Mouse (Mus musculus): Measurements from ENCODE around the gene Mrps7.

Gene Mrps7

GRCm38 (mm10) chr11:115608421-115609399 lies 5.0 kb downstream of the Mrps7 start:
- no peak for DNase-seq (ENCODE audit: low read depth in 2 of 2, low spot score in 2 of 2)

- DNase-seq (ENCODE audit: low read depth in 2 of 2, low spot score in 2 of 2), result no peak
Measured at GRCm38 (mm10) chr11:115609576-115609975, 5.9 kb downstream of the Mrps7 start.

DNA sequence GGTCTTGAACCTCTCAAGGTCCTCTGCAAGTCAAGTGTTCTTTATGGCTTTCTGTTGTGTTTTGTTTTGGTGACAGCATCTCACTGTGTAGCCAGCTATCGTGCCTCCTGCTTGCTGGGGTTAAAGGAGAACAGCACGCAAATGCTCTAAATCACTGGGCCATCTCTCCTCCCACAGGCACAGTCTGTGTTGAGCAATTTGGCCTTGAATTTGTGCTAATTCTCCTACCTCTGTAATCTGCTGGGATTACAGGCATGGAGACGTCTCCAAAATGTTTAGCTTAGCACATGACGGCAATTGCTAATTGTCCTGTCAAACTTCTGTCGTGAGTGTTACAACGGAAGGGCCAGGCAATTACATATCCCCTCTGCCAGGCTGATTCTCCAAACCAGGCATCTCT lies 7.4 kb downstream of the Mrps7 start:
- no peak for DNase-seq (ENCODE audit: low read depth in 2 of 2, low spot score in 2 of 2)

GRCm38 (mm10) chr11:115612059-115612409 lies 8.3 kb downstream of the Mrps7 start:
- peak; percentile 21 to 28 for DNase-seq (ENCODE audit: low read depth in 2 of 2, low spot score in 2 of 2)

GRCm38 (mm10) chr11:115612410-115613137 lies 8.8 kb downstream of the Mrps7 start, which contains the start of gene Mif4gd:
Gene Mif4gd, minus strand, starts transcription at chr11:115612969.
- peak; percentile 88 to 95 for DNase-seq (ENCODE audit: low read depth in 2 of 2, low spot score in 2 of 2)

GRCm38 (mm10) chr11:115613138-115613945 lies 9.6 kb downstream of the Mrps7 start:
- DNase-seq (ENCODE audit: low read depth in 2 of 2, low spot score in 2 of 2), result peak in 1 of 2 experiments; percentile 32

- no peak for DNase-seq (ENCODE audit: low read depth in 2 of 2, low spot score in 2 of 2)
Measured at GRCm38 (mm10) chr11:115614346-115615107, 10.8 kb downstream of the Mrps7 start.

GRCm38 (mm10) chr11:115615108-115615825 lies 11.5 kb downstream of the Mrps7 start:
- DNase-seq (ENCODE audit: low read depth in 2 of 2, low spot score in 2 of 2), result no peak

- no peak for DNase-seq (ENCODE audit: low read depth in 2 of 2, low spot score in 2 of 2)
Measured at GRCm38 (mm10) chr11:115615875-115616274, 12.2 kb downstream of the Mrps7 start.

DNA sequence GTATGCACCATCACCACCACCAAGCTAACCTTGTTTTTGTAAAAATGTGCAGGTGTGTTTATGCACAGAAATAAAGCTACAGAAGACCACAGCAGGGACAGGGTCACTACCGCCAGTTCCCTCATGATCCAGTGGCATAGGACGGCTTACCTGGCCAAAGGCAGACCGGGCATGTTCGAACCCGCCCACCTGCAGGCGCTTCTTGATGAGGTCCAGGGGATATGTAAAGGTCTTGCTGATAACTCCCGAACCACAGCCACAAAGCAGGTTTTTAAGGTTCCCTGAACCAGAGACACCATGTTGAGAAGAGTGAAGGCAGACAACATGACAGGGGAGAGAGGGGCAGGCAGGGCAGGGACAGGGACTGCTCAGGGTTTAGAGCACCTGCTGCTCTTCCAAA lies 12.6 kb downstream of the Mrps7 start:
- no peak for DNase-seq (ENCODE audit: low read depth in 2 of 2, low spot score in 2 of 2)

- no peak for DNase-seq (ENCODE audit: low read depth in 2 of 2, low spot score in 2 of 2)
Measured at GRCm38 (mm10) chr11:115616893-115617292, 13.2 kb downstream of the Mrps7 start.

DNA sequence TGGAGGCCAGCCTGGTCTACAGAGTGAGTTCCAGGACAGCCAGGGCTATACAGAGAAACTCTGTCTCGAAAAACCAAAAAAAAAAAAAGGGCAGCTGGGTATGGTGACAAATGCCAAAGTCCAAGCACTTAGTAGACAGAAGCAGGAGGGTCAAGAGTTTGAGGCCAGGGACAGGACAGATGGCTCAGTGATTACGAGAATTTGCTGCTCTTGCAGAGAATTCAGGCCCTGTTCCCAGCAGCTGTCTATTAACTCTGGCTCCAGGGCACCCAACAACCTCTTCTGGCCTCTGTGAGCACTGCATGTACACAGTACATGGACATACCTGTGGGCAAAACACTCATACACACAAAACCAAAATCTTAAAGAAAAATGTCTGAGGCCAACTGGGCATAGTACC lies 14.3 kb downstream of the Mrps7 start:
- no peak for DNase-seq (ENCODE audit: low read depth in 2 of 2, low spot score in 2 of 2)

DNA sequence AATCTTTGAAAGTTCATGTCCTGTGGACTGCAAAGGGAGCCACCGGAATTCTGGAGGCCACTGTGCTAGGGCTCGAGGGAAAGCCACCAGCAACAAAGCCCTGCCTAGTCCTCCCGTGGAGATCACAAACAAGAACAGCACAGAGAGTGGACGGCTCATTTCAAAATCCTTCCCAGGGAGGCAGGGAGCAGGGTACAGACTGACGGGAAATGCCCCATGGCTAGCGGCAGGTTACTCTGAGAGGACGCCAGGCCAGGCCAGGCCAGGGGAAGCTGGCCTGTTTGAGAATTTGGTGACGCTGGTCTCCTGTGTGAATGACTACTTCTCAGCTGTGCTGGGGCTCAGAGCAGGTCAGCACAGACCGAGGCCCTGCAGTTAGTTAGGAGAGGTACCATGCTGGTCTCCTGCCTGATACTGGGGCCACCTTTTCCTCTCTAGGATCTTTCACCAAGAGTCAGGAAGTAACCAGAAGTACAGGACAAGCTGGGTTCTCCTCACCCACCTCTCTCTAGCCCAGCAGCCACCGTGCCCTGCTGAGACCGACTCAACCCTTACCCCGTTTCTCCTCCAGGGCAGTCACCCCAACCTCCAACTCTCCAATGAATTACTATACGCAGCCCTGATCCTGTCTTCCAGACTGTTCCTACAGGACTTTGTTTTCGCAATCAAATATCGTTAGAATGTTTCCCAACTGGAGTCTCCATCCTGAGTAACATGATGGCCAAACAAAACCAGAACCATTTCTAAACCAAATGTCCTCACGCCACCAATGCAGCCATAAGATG lies 15.2 kb downstream of the Mrps7 start:
- DNase-seq (ENCODE audit: low read depth in 2 of 2, low spot score in 2 of 2), result no peak

DNA sequence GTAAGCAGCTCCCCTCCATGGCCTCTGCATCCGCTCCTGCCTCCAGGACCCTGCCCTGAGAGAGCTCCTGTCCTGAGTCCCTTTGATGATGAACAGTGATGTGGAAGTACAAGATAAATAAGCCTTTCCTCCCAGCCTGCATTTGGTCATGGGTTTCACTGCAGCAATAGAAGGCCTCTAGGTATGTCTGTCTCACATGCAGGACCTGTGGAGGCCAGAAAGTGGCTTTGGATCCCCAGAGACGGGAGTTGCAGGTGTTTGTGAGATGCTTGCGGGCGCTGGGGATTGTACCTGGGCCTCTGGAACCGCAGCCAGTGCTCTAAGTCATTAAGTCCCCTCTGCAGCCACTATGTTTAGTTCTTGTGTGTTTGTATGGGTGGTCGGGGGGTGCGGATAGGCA lies 16.2 kb downstream of the Mrps7 start:
- DNase-seq (ENCODE audit: low read depth in 2 of 2, low spot score in 2 of 2), result no peak

DNA sequence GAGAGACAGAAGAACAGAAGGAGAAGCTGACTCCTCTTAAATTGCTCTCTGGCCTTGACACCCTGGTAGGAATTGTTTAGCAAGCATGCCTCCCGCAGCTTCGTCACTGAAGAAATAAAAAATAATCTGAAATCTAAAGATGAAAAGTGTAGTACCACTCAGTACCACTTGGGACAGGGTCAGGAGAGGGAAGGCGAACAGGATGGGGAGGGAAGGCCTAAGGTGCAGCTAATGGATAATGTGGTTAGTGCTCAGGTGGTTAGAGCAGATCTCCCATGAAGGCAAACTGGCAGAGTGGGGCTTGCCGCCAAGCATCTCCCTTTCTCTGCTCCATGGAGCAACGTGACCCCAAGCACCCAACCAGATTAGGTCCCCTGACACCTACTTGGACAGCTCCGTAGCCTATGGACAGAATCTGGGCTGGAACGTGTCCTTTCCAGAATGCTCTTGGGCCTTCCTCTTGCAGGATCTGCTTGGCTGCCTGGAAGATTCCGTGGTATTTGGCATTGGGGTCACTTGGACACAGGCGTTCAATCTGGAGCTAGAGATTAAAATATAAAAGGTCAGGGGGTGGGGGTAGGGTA lies 19.9 kb downstream of the Mrps7 start:
- no peak for DNase-seq (ENCODE audit: low read depth in 2 of 2, low spot score in 2 of 2)

GRCm38 (mm10) chr11:115625877-115626276 lies 22.2 kb downstream of the Mrps7 start:
- DNase-seq (ENCODE audit: low read depth in 2 of 2, low spot score in 2 of 2), result no peak

GRCm38 (mm10) chr11:115626824-115627616 lies 23.3 kb downstream of the Mrps7 start:
- DNase-seq (ENCODE audit: low read depth in 2 of 2, low spot score in 2 of 2), result no peak

All from CD8-positive naive resting alpha-beta T cell, adult 2 months (primary cell).